Mouse (Mus musculus) neutrophil, adult 59 days (primary cell): ENCODE data around the gene Fam135a. TPM values are rescaled to one million over a fixed set of nuclear protein-coding genes. Genes with fewer than 3 reads are reported as not detected.

Experiments used
- total RNA-seq, 2 experiments: library from RNA; stranded (reverse); gene quantifications; 1 replicate in 1 of 2; 2 replicates in 1 of 2; pipeline ENCODE4 v1.2.4; 2023

Fam135a gene
- 1 to 10 TPM; 1.4 to 3.0 TPM for total RNA-seq

GRCm38 (mm10) chr1:24099926-24100869, at the start of gene Fam135a:
Gene Fam135a, minus strand, starts transcription at chr1:24100341.

GRCm38 (mm10) chr1:24005070-24005804, 94.9 kb downstream of the Fam135a start, which contains the start of gene Sdhaf4:
Gene Sdhaf4, minus strand, starts transcription at chr1:24005656.

Other genes starting within 250 kb of the Fam135a start
- 10 to 100 TPM; 46.3 to 49.1 TPM for gene Smap1, start 178.0 kb downstream of the Fam135a start, total RNA-seq
- gene Sdhaf4, start 94.7 kb downstream of the Fam135a start, total RNA-seq: 1 to 10 TPM; 8.8 to 9.5 TPM
- not detected for gene Col9a1, start 77.3 kb upstream of the Fam135a start, total RNA-seq